Mouse (Mus musculus) cerebellum, adult 9-10 months (tissue): ENCODE data around the gene Tifab.

Experiments
- DNase-seq: peaks from one replicate; pipeline ENCODE4 v3.0.0; 2022

Gene Tifab

DNA sequence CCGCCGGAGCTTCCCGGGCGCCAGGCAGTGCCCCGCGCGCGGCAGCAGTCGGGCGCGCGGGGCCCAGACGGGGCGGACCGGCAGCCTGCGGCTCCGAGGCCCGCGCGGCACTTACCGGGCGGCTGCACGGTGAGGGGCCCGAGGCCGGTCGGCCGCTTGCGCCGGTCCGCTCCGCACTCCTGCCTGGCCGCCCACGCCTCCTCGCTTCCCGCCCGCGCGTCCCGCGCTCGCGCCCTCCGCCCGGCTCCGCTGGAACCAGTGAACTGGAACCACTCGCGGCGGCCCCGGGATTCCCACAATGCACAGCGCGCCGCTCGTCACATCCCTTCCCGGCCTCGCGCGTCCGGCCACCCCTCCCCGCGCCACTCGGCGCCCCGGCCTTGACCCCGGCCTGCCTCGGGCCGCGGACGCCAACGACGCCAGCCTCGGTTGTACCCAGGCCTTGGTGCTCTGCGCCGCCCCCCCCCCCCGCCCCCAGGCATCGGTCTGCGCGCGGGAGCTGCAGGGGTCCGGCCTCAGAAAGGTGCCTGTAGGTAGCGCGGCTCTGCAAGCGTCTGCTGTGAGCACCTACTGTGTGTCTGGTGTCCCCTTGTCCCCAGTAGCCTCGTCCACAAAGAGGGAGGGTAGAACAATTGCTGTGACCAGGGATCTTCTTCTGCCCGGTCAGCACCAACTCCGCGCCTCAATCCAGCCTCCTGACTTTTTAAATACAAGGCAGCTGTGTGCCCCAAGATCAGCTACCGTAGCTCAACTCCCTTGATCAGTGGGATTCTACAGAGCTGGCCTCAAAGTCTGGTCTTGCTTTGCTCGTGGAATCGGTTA, 43.2 kb downstream of the Tifab start:
- peak; percentile 83 for DNase-seq

DNA sequence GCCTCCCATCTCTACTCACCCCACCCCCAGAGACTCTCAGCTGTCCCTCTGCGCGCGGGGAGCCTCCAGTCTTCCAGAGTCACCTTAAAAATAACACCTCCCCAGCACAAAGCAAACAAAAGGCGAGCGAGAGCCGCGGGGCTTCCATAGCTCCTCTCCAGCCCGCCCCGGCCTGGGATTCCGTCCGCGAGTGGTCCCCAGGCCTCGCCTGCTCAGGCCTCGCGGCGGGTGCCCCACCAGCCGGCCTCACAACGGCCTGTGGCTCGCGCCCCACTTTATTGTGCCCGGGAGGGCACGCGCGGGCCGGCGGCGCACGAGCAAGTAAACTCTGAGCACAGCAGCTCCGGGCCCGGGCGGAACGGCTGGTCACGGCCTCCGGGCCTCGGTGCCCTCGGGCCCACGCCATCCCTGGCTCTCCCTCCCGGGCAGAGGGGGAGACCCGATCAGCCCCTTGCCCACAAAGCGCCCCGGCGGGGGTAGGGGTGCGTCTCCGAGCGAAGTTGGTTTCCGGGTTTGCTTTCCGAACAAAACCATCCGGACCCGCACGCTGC, 44.0 kb downstream of the Tifab start:
- no peak for DNase-seq

DNA sequence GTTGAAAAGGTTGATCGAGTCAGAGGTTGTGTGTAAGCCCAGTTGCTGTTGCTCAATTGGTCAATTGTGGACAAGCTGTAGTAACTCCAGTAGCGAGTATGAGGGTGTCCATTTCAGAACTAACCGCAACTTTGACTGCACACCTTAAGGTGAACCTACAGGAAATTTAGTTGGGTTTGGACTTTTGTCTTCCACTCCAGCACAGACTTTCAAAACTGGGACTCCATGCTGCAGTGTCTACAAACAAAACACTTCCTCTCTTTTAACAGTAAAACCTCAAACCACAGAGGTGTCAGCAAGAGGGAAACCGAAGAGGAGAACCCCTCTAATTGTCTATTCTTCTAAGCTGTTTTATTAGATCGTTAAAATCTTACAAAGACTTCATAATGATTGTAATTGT, 44.7 kb downstream of the Tifab start:
- no peak for DNase-seq

DNA sequence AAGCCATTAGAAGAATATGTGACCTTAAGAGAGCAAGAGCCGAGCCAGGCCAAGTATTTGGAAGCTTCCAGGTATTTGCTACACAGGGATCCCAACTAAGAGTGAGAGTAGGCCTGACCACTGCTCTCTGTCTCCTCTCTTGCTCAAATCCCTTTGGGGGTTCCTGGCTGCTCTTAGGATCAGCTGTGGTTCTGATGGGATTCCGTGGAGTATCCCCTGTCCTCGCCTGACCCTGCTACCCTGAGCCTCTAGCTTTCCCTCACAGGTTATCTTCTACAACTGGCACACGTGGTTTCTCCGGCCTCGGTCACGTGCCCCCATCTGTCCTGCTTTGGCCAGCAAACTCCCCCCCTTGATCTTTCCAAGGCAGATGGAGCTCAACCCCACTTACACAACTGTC, 45.7 kb downstream of the Tifab start:
- DNase-seq, result no peak

GRCm38 (mm10) chr13:56132326-56132936, 46.3 kb downstream of the Tifab start:
- no peak for DNase-seq

DNA sequence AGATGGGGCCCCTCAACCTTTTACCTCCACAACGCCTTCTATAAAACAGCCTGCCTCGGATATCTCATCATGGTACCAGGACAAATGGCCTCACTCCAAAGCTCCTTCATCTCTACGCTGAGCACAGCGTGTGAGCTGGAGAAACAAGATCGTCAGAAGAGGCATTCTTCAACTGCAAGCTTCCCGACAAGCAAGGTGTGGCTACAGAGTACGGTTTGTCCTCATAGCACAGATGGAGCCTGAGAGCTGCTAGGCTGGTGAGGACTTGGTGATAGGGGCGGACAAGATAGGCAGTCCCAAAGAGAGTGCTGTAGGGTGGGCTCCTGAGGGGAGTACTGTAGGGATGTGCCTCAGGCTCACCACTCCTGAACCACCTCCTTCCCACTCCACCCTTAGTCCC, 48.1 kb downstream of the Tifab start:
- no peak for DNase-seq

GRCm38 (mm10) chr13:56129578-56129977, 49.1 kb downstream of the Tifab start:
- no peak for DNase-seq

GRCm38 (mm10) chr13:56129014-56129413, 49.7 kb downstream of the Tifab start:
- DNase-seq, result no peak

DNA sequence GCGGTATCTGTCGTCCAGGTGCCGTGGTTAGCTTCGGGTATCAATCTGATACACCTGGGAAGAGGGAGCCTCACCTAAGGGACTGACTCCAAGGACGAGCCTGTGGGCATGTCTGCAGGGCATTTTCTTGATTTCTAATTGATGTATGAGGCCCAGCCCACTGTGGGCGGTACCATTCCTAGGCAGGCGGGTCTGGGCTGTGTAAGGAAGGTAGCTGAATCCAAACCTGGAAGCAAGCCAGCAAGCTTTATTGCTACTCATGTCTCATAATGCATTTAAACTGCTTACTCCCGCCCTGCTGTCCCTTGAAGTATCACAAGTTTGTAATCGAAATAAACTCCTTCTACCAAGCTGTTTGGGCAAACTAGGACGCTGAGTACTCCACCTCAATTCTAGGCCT, 53.1 kb downstream of the Tifab start:
- no peak for DNase-seq
